Mouse (Mus musculus) kidney, adult 11 months (tissue): ENCODE data around the gene Mlxipl.
A peak's percentile ranks its signal among the peaks of the same experiment; 100 is the strongest.

Experiments
- DNase-seq: peaks from one replicate; pipeline ENCODE4 v3.0.0; 2022

Mlxipl gene

DNA sequence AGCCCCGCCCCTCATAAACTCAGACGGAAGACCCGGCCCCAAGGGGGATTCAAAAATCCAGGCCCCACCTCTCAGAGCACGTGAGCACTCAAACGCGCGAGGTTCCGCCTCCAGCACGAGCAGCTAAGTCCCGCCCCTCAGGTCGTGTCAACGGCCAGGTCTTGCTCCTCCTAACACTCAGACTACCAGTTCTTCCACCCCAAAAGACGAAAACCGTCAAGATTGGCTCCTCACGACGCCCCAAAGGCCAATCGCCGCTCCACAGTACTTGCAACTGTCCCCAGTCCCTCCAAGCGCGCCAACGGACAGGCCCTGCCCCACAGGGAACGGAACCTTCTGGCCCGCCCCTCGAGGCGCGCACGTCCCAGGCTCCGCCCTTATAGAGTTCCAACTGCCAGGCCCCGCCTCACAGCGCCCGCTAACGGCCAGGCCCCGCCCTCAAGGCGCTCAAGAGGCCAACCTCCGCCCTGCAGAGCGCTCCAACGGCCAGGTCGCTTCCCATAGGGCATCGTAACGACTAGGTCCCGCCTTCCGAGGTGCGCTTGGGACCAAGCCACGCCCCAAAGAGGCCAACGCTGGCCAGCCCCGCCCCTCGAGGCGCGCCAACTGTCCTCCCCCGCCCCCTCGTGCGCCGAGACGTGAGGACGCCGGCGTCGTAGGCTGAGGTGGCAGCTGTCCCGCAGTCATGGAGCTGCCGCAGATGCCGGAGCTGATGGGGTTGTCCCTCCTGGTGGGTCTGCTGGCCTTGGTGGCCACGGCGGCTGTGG is 59.5 kb downstream of the Mlxipl start, which contains the start of gene Tbl2:
Gene Tbl2 (plus strand): TSS at position 605 of the 767 bp plus-strand sequence.
- peak; percentile 99 for DNase-seq

DNA sequence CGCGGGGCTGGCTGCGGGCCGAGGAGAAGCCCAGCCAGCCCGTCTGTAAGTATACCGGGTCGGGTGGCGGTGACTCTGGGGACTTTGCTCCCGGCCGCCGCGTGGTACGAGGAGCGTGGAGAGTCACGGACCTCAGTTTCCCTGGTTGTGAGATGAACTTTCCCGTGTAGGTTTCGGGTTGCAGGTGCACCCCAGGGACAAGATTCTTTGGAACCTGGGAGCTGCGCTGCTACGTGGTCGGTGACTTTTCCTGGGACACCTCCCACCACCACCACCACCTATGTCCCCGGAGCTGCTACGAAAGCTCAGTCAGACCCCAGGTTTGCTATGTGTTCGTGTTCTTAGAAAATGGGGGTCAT is 60.1 kb downstream of the Mlxipl start:
- no peak for DNase-seq

DNA sequence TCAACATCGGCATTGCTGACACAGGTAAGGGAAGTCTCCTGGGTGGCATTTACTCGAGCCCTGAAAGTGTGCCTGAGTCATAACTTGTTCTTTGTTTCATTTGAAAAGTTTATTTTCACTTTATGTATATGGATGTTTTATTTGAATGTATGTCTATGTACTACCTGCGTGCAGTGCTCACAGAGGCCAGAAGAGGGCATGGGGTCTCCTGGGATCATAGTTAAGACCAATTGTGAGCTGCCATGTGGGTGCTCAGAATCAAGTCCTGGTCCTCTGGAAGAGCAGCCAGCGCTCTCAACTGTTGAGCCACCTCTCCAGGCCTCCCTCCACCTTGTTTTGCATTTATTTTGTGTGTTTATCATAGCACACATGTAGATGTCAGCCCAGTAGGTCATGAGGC is 66.8 kb downstream of the Mlxipl start:
- DNase-seq, result no peak

DNA sequence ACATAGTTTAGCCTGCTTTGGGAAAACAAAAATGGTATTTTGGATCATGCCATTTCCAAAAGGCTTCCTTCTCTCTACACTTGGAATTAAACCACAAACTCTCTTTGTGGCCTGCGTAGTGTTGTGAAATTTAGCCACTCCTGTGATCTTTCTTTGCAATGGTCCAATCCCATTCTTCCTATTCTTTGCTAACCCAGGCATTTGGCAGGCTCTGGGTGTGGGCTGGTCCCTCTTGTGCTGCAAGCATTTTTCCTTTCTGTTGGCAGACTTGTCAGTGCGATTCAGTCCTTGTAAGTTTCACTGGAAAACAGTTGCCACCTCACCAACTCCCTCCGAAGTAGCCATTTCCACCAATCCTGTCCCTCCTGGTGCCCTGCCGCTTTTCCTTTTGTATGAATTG is 71.5 kb downstream of the Mlxipl start:
- DNase-seq, result no peak

DNA sequence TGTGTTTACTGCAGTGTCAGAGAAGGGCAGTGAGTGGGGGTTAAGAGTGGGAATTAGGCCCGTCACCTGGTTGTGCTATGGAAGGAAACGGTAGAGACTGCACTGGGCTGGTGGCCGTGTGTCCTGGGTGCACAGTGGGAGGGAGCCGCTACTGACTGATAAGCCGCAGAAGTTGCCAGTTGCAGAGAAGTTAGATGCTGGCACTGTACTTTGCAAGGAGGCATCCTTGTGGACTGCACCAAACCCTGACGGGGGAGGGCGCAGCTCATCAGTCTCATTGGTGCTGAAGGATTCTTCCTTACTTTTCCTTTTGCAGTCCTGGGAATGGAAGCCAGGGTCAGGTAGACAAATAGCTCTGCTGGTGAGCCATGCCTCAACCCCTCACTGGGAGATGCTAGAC is 72.0 kb downstream of the Mlxipl start:
- DNase-seq, result no peak

DNA sequence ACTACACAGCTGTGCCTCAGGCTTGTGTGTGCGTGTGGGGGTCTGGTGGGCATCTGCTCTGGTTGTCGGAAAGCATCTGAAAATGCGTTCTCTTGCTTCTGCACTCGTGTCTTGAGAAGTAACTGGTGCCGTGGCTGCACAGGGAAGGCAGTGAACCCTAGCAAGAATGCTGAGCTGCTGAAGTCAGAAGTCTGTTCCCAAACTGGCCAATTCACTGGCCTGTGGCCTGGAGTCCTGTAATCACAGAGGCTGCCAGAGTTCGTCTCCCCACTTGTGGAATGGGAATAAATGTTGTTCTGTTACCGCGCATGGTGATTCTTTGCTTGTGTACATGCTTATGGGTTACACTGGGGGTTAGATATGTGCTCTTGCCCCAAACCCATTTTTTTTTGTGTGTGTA is 72.7 kb downstream of the Mlxipl start:
- peak; percentile 78 for DNase-seq

DNA sequence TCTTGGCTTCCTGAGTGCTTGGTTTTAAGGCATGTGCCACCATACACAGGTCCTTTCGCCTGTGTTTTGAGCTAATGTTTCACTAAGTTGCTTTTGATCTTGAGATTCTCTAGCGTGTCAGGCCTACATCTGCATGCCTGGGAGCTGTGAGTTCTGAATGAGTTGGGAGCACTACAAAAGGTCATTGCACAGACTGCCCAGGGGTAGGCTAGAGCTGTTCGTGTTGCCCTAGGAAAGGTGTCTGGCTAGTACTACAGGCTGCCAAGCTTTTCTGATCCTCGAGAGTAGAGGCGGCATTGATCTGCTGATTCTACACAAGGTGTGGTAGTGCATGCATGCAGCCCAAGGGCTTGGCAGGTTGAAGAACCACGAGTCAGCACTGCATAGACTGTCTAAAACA is 73.1 kb downstream of the Mlxipl start:
- DNase-seq, result peak; percentile 71

DNA sequence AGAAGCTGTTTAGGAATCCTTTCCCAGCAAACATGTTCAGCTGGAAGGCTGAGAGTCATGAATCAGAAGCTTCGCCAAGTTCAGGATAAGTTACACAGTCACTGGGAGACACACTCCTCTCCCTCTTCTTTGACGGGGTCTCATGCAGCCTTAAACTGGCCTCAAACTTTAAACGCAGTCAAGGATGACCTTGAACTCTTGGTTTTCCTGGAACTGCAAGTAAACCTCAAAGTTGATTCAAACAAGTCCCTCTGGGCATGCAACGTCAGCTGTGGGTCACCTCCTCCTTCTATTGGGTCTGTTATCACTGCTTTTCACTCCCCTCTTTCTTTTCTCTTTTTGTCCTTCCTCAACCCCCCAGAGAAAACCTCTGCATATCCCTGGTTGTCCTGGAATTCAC is 77.2 kb downstream of the Mlxipl start:
- no peak for DNase-seq

DNA sequence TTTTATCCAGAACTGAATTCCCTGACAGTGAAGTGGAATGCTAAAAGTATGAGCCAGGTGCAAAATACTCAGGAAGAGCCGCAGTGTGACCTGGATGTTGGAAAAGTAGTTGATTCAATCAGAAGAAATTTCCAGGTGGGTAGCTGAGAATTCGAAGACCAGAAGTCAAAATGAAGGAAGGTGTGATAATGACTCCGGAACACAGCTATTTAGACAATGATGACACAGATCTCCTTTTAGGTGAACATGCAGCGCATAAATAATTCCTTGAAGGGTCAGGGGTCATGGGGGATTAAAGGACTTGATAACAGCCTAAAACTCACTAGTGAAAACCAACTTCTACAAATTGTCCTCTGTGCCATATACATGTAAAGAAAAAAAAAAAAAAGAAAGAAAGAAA is 77.8 kb downstream of the Mlxipl start:
- no peak for DNase-seq

DNA sequence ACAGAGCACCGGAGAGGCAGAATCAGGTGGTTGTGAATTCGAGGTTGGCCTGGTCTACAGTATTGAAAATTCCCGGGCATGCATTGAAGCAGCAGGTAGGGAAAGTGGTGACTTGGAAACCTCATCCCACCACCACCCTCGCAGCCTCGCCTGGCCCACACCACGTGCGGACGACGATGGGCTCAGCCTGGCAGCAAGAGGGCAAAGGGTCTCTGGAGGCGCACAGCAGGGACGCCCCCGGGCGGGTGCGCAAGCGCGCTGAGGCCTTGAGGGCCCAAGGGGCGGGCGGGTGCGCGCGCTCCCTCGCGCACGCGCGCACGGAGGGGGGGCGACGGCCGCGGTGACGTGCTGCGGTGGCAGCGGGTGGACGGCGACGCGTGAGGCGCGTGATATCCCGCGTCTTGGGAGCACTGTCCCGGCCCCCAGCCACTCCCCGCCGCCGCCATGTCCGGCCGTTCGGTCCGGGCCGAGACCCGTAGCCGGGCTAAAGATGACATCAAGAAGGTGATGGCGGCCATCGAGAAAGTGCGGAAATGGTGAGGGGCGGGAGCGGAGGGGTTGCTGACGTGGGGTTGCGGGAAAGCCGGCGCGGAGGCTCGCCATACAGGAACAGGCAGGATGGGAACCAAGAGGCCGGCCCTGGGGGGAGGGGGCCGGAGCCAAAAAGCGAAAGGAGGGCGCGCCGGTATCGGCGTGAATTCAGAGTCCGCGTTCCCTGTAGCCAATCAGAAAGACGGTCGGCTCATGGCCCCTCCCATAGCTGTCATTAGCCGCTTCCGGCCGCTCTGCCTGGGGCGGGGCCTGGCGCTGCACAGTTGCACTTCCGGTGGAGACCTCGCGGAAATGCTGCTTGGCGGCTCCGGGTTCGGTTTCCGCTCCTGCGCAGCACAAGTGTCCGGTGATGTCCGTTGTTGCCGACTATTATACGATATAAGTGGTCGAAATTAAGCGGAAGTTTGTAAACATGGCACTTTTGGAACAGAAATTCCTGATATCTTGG is 78.7 kb downstream of the Mlxipl start, which contains the start of gene Bcl7b:
Gene Bcl7b (plus strand): TSS at position 221 of the 1,000 bp plus-strand sequence.
- DNase-seq, result peak; percentile 98

DNA sequence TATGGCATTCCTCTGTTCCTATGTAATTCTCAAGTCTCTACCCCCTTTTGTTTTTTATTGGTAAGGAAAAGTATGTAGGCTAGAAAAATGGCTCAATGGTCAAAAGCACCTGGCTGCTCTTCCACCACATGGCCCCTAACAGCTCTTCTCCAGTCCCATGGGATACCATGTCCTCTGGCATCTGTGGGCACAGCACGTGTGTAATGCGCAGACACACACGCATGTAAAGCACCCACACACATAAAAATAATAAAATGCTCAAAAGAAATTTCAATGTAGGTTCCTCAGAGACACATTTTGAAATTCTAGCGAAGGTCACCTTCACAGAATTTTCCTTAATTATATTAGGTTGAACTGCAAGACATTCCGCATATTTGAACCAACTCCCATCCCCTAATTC is 79.8 kb downstream of the Mlxipl start:
- DNase-seq, result no peak

DNA sequence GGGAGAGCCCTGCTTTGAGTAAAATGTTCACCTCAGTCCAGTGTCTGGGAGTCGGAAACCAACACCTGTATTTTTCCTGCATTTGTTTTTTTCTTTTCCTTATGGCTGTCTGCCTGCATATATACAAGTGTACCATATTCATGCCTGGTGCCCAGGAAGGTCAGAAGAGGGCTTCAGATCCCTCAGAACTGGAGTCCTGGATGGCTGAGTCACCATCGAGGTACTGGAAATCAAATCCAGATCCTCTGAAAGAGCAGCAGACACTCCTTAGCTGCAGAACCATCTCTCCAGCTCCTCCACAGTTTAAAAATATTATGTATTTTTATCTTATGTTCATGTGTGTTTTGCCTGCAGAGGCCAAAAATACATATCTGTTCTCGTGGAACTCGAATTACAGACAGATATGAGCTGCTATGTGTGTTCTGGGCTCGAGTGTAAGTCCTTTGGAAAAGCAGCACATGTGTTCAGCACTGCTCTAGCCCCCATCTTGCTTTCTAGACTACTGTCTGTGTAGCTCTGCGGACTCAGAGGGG is 82.1 kb downstream of the Mlxipl start:
- no peak for DNase-seq

DNA sequence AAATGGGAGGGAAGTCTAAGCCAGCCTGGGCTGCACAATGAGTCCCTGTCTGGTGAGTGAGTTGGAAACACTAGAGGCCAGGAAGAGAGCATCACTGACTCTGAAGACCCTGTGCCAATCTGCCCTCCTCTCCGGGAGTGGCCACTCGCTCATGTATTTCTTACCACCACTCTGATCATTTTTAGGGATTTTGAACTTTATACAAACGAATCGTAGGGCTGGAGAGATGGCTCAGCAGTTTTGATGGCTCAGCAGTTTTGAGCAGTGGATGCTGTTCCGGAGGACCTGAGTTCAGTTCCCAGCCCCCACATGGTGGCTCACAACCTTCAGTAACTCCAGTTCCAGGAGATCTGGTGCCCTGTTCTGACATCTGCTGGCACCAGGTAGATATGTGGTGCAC is 83.3 kb downstream of the Mlxipl start:
- no peak for DNase-seq

DNA sequence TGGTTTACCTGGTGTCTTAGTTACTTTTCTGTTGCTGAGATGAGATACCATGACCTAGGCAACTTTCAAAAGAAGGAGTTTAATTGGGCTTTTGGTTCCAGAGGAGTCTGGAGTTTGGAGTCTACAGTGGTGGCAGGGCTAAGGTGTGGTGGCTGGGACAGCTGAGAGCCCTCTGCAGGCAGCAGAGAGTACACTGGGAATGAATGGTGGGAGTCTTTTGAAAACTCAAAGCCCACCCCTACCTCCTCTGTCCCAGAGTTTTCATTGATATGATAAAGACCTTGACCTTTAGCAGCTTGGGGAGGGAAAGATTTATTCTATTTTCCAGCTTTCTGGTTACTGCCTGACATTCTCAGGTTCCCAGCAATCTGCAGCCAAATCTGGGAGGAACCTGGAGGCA is 85.4 kb downstream of the Mlxipl start:
- DNase-seq, result no peak

DNA sequence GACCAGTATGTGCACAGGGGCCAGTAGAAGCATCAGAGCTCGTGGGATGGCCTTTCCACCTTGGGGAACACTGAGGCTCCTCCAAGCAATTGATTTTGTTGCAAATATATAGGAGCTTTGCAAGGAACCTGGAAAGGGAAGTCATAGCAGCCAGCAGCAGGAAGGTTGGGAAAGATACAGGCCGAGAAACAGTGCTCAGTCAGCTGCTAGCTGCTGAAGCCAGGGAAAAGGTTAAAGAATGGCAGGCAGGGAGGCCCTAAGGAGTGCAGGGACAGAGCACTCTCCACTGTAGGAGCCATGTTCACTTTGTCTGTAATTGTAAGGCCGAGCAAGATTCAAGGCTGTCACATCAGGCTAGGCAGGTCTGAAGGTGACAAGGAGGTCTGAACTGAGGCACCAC is 88.8 kb downstream of the Mlxipl start:
- DNase-seq, result no peak

DNA sequence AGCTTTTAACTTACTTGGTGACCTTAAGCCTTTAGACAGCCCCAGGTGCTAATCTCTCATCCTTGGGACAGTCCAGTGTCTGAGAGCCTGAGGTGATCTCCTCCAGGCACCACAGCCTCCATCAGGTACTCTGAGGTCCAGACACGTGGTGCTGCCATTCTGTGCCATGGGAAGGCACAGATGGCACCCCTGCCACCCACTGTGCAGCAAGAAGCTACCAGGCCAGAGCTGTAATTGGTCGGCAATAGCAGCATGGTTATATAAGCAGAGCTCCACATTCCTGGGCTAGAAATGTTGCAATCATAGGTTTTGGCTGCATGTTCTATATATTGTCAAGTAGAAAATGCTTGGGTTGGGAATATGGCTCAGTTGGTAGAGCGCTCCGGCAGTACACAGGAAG is 89.3 kb downstream of the Mlxipl start:
- DNase-seq, result no peak

DNA sequence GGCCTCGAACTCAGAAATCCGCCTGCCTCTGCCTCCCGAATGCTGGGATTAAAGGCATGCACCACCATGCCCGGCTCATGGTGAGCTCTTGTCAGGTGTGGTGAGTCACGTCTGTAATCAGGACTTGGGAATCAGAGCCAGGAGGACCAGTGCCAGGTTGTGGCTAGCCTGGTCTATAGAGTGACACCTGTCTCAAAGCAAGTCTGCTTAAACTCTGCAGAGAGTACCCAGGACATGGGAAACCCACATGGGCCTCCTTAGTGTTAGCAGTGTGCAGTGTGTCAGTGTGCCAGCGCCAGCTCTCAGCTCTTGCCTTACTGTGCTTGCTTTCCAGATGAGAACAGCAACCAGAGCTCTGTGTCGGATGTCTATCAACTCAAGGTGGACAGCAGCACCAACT is 89.9 kb downstream of the Mlxipl start:
- no peak for DNase-seq

DNA sequence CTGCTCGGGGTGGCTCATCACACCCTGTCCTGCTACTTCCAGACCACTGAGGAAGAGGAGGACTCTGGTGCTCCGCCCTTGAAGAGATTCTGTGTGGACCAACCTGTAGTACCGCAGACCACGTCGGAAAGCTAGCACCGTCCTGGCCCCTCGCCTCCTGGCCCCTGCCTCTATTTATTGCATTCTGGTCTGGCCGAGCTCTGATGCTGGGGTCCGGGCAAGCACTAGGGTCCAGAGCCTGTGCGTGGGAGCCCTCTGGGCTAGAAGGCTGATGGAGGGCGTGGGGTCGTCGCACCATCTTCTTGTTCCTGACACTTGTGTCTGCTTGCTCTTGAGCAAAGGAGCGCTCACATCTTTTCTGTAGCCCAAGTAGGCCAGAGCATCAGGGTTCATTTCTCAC is 91.1 kb downstream of the Mlxipl start:
- no peak for DNase-seq

DNA sequence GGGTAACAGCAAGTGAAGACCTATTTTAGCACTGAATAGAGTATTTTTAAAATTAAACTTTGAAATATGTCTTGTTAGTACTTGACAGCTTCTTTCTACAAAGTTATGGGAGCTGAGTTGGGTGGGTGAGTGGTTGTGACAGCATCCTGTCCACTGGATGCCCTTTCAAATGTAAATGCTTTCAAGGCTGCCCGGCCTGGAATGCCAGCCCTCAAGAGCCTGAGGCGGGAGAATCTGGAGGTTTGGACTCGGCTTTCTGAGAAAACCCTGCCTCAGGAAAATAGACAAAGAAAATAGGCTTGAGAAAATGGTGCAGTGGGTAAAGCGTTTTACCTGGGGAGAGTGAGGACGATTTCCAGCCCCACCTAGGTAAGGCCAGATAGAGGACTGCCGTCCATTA is 92.1 kb downstream of the Mlxipl start:
- no peak for DNase-seq

DNA sequence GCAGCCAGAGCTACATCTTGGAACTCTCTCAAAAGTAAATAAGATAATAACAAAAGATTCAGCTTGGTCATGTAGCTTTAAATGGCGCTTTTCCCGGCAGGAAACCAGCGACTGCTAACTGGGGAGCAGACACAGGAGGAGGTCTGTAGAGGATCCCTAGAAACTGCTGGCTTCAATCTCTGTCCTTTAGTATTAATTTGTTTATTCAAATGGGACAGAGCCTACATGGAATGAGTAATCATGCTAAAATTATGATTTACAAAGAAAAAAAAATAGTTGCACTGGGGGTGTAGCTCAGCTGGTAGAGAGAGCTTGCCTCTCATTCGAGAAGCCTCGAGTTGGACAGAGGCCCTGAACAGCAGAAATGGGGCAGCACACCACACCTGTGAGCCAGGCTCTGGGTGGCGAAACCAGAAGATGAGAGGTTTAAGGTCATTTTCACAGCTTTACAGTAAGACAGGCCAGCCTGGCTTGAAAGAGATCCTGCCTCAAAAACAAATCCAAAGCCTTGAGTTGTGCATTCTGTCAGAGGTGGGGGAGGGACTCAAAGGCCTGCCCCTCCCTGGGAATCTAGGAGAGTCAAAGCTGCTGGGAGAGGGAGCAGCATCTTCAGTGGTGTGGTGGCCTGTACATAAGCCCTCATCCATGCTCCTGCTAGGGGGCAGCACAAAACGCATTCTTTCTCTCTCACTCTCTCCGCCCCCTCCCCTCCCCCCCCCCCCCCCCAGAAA is 93.6 kb downstream of the Mlxipl start:
- peak; percentile 5 for DNase-seq

DNA sequence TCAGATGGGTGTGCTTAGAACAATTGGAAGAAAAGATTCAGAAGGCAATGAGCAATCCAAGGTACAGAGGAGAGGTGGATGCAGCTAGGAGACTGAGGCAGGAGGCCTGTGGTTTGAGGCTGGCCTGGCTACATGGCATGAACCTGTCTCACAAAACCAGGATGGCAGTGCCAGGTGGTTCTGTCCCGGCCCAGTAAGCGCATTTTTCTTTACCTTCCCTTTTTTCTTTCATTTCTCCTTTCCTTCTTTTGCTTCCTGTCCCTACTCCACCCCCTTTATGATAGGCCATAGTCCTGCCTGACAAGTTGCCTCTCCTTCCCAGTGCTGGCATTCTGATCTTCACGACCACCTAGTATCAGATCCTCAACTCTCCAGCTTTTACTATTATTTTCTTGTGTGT is 95.3 kb downstream of the Mlxipl start:
- DNase-seq, result no peak

DNA sequence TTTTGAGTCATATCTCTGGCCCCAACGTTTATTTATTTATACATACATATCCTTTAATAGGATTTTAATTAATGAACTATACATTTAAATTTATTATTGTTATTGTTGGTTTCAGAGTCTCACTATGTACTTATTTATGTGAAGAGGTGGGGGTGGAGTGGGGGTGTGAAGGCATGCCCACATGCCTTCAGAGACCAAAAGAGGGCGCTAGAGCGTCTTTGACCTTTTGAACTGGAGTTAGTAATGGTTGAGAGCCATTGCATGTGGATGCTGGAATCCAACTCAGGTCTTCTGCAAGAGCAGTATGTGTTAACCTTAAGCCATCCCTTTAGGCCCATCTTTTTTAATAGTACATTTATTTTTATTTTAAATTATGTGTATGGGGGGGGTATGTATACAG is 95.9 kb downstream of the Mlxipl start:
- DNase-seq, result no peak

DNA sequence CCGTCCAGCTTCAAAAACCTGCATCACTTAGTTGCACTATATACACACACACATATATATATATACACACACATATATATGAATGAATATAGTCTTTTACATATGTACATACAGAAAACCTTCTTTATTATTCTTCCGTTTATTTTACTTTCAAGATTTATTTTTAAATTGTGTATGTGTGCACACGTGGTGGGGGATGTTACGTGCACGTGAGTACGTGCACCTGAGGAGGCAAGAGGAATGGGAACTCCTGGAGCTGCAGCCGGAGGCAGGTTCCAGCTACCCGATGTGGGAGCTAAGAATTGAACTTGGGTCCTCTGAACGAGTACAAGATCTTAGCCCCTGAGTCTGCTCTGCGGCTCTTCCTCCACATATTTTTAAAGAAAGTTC is 96.5 kb downstream of the Mlxipl start:
- DNase-seq, result no peak
